Mouse (Mus musculus): ENCODE results near the gene Gm21797. TPM values are rescaled to one million over a fixed set of nuclear protein-coding genes. Genes with fewer than 3 reads are reported as not detected.

Gene Gm21797
- polyA plus RNA-seq (2021; fragmentation: Nextera tagmentation) = not detected in 2 replicates
- long read RNA-seq, experiment 1 = 0 reads
- long read RNA-seq, experiment 2 = 0 reads

GRCm38 (mm10) chrY:40775665-40776064, at the start of gene Gm21797:
Gene Gm21797 (minus strand): TSS chrY:40775765.

GRCm38 (mm10) chrY:40804614-40805013, 29.0 kb upstream of the Gm21797 start, which contains the start of gene Gm20795:
Gene Gm20795 (plus strand): TSS chrY:40804914.

Other genes with a start within 250 kb of the Gm21797 start
- gene Gm21852, start 123.8 kb downstream of the Gm21797 start, polyA plus RNA-seq (2021; fragmentation: Nextera tagmentation) = not detected in 2 replicates
- not detected in 2 replicates for gene Gm20795, start 29.1 kb upstream of the Gm21797 start, polyA plus RNA-seq (2021; fragmentation: Nextera tagmentation)

Measured in layer of hippocampus, adult 6 months (tissue).